Mouse (Mus musculus): Measurements from ENCODE around the gene Zfp579. TPM values are rescaled to one million over a fixed set of nuclear protein-coding genes. Genes with fewer than 3 reads are reported as not detected.
A peak's percentile ranks its signal among the peaks of the same experiment; 100 is the strongest.

Zfp579 gene
- polyA plus RNA-seq, 1 experiment from 2014 or later = 25.1 TPM

DNA sequence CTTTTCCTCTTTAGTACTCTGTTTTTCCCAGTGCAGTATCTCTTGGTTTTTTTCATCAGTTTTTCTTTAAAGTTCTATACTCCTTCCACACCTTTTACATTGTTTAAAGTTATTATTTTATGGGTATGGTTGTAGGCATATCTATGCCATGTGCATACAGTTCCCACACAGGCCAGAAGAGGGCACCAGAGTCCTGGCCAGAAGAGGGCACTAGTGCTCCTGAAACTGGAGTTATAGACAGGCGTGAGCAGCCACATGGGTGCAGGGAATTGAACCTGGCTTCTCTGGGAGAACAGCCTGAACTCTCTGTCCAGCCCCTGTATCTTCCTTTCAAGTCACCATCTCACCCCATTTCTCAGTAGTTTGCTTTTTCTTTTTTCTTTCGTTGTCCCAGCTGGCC lies 57.5 kb downstream of the Zfp579 start:
- DNase-seq (ENCODE audit: low read depth, low spot score) = no peak
- ChIA-PET CTCF (interaction anchor here (0.8 to 2.5 kb wide), 9 partner anchors 23 to 122 kb away, joined by 3 to 12 read pairs (median 5); partner anchors contain the start of genes Sbk2 and Zfp628), POLR2A (interaction anchor here (1.0 kb wide), 1 partner anchor 127 kb away, joined by 4 read pairs; no protein-coding TSS in a partner anchor)
- TF ChIP-seq CTCF (IDR thresholded peaks at IDR 0.05) = peak; percentile 93
- in situ Hi-C loops (cut with MboI; ENCODE audit: low pct_unique_long_range_greater_than_20kb) = no loop called here
- ATAC-seq = no peak
- H3K27me3 ChIP-seq = no peaks in the 10 kb centered on the region

DNA sequence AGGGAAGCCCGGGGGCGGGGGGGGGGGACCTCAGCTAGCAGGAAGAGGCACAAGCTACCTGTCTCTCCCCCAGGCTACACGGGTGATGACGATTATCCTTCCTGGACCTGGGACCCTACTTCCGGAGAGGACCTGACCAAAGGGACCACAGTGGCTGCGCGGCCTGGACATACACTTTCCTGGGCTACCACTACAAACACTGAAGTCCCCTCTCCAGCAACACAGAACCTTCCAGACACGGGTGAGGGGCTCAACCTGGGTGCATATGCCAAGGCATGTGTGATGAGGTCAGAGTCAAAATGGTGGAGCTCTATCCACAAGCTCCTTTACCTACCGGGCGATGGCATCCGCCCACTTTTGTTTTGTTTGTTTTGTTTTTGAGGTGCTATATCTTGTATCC lies 58.6 kb downstream of the Zfp579 start:
- no peak for ATAC-seq

GRCm38 (mm10) chr7:4936832-4937231 lies 59.1 kb downstream of the Zfp579 start:
- no peaks in the 10 kb centered on the region for H3K27me3 ChIP-seq
- no peak for TF ChIP-seq CTCF (IDR thresholded peaks at IDR 0.05)
- DNase-seq (ENCODE audit: low read depth, low spot score) = no peak
- POLR2A ChIA-PET = no interaction called here
- ATAC-seq = no peak
- in situ Hi-C loops (cut with MboI; ENCODE audit: low pct_unique_long_range_greater_than_20kb) = no loop called here
- CTCF ChIA-PET = interaction anchor here (1.4 to 1.6 kb wide), 2 partner anchors 28 to 140 kb away, joined by 3 to 6 read pairs; partner anchors contain the start of gene Sbk2

More for the DNA sequence above, 58.6 kb downstream of the Zfp579 start:
- H3K27me3 ChIP-seq = no peaks in the 10 kb centered on the region
- no peak for TF ChIP-seq CTCF (IDR thresholded peaks at IDR 0.05)
- DNase-seq (ENCODE audit: low read depth, low spot score) = no peak
- ChIA-PET POLR2A (no interaction called here), CTCF (interaction anchor here (1.6 kb wide), 1 partner anchor 27 kb away, joined by 6 read pairs; the partner anchor contains the start of gene Sbk2)
- in situ Hi-C loops (cut with MboI; ENCODE audit: low pct_unique_long_range_greater_than_20kb) = no loop called here

GRCm38 (mm10) chr7:4934160-4934914 lies 61.6 kb downstream of the Zfp579 start:
- ChIA-PET CTCF (interaction anchor here (1.1 to 1.5 kb wide), 2 partner anchors 11 to 14 kb away, joined by 3 read pairs; no protein-coding TSS in a partner anchor), POLR2A (no interaction called here)
- ATAC-seq = peak; percentile 54
- TF ChIP-seq CTCF (IDR thresholded peaks at IDR 0.05) = no peak
- DNase-seq (ENCODE audit: low read depth, low spot score) = no peak
- in situ Hi-C loops (cut with MboI; ENCODE audit: low pct_unique_long_range_greater_than_20kb) = no loop called here
- H3K27me3 ChIP-seq = no peaks in the 10 kb centered on the region

Other genes starting within 250 kb of the Zfp579 start
- not detected for gene Cox6b2, start 243.1 kb downstream of the Zfp579 start, polyA plus RNA-seq (2021)
- gene Fam71e2, start 224.9 kb downstream of the Zfp579 start, polyA plus RNA-seq (2021) = not detected
- 2.4 TPM for gene Il11, start 213.3 kb downstream of the Zfp579 start, polyA plus RNA-seq (2021)
- 0.67 TPM for gene Tmem190, start 213.2 kb downstream of the Zfp579 start, polyA plus RNA-seq (2021)
- gene Tmem238, start 206.5 kb downstream of the Zfp579 start, polyA plus RNA-seq (2021) = 5.7 TPM
- 230 TPM for gene Rpl28, start 203.3 kb downstream of the Zfp579 start, polyA plus RNA-seq (2021)
- gene Ube2s, start 183.6 kb downstream of the Zfp579 start, polyA plus RNA-seq (2021) = 250 TPM
- 1.9 TPM for gene Shisa7, start 151.5 kb downstream of the Zfp579 start, polyA plus RNA-seq (2021)
- 8.5 TPM for gene Isoc2b, start 125.9 kb downstream of the Zfp579 start, polyA plus RNA-seq (2021)
- gene Isoc2a, start 119.0 kb downstream of the Zfp579 start, polyA plus RNA-seq (2021) = 6.6 TPM
- not detected for gene Gm36210, start 89.6 kb downstream of the Zfp579 start, polyA plus RNA-seq (2021)
- gene Zfp628, start 80.9 kb downstream of the Zfp579 start, polyA plus RNA-seq (2021) = 8.1 TPM
- gene Nat14, start 74.1 kb downstream of the Zfp579 start, polyA plus RNA-seq (2021) = 5.3 TPM
- gene Ssc5d, start 70.4 kb downstream of the Zfp579 start, polyA plus RNA-seq (2021) = 4.7 TPM
- gene Sbk2, start 31.8 kb downstream of the Zfp579 start, polyA plus RNA-seq (2021) = 1.8 TPM
- gene Sbk3, start 25.0 kb downstream of the Zfp579 start, polyA plus RNA-seq (2021) = 0.09 TPM
- 11.0 TPM for gene Zfp524, start 18.3 kb upstream of the Zfp579 start, polyA plus RNA-seq (2021)
- 31.6 TPM for gene Fiz1, start 18.5 kb upstream of the Zfp579 start, polyA plus RNA-seq (2021)
- 1.3 TPM for gene Gm44973, start 19.3 kb upstream of the Zfp579 start, polyA plus RNA-seq (2021)
- gene Zfp865, start 24.2 kb upstream of the Zfp579 start, polyA plus RNA-seq (2021) = 33.9 TPM
- gene Ccdc106, start 24.4 kb upstream of the Zfp579 start, polyA plus RNA-seq (2021) = 7.9 TPM
- gene 4632433K11Rik, start 38.0 kb upstream of the Zfp579 start, polyA plus RNA-seq (2021) = not detected
- gene Zfp784, start 42.3 kb upstream of the Zfp579 start, polyA plus RNA-seq (2021) = 6.3 TPM
- gene Zfp580, start 55.4 kb upstream of the Zfp579 start, polyA plus RNA-seq (2021) = 22.4 TPM
- gene U2af2, start 66.0 kb upstream of the Zfp579 start, polyA plus RNA-seq (2021) = 216 TPM
- gene Epn1, start 84.1 kb upstream of the Zfp579 start, polyA plus RNA-seq (2021) = 138 TPM
- gene Rfpl4, start 120.8 kb upstream of the Zfp579 start, polyA plus RNA-seq (2021) = not detected
- 0.05 TPM for gene Rasl2-9, start 129.8 kb upstream of the Zfp579 start, polyA plus RNA-seq (2021)
- gene Vmn1r55, start 153.5 kb upstream of the Zfp579 start, polyA plus RNA-seq (2021) = under 0.01 TPM
- gene Vmn1r56, start 200.6 kb upstream of the Zfp579 start, polyA plus RNA-seq (2021) = not detected
- not detected for gene Vmn1r57, start 222.3 kb upstream of the Zfp579 start, polyA plus RNA-seq (2021)

Measured in Patski (cell line).